Mouse (Mus musculus): ENCODE measurements around the gene Hk2.
A peak's percentile ranks its signal among the peaks of the same experiment; 100 is the strongest.

DNA sequence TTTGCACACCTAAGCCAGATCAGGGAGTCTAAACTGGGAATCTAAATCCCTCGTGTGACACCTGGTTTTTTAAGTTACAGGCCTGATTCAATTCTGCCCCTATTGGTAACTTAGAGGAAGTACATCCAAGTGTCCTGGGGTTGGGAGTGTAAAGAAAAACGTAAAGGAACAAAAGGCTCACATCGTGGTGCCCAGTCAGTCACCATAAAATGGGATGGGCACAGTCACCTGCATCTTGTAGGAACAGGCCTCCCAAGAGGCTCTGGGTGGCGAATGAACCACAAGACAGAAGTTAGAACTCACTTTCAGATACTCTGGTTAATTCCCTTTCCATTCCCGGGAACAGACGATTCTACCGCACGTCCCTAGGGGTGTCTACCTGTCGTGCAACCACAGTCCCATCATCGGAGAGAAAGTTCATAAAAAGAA lies 2.3 kb downstream of the Hk2 start:
- TF ChIP-seq CTCF (IDR thresholded peaks at IDR 0.05; ENCODE audit: low read depth), result peak; percentile 55; the same call in 1 of the 2 replicates
- TF ChIP-seq EP300 (IDR thresholded peaks at IDR 0.05; ENCODE audit: low read depth), result no peak
